Mouse (Mus musculus): ENCODE measurements around the gene 4930430A15Rik. TPM values are rescaled to one million over a fixed set of nuclear protein-coding genes. Genes with fewer than 3 reads are reported as not detected.

The 4930430A15Rik gene
- not detected in 2 replicates for polyA plus RNA-seq (2012)

GRCm38 (mm10) chr2:111229502-111229901, at the start of gene 4930430A15Rik:
Gene 4930430A15Rik (minus strand): TSS chr2:111229602.

GRCm38 (mm10) chr2:111274006-111274405, 44.6 kb upstream of the 4930430A15Rik start, which contains the start of gene Olfr1277:
Gene Olfr1277 (minus strand): TSS chr2:111274106.

GRCm38 (mm10) chr2:111254216-111254615, 24.8 kb upstream of the 4930430A15Rik start, which contains the start of gene Olfr1276:
Gene Olfr1276 (plus strand): TSS chr2:111254516.

GRCm38 (mm10) chr2:111235186-111235585, 5.8 kb upstream of the 4930430A15Rik start, which contains the start of gene Olfr1275:
Gene Olfr1275 (minus strand): TSS chr2:111235286.

GRCm38 (mm10) chr2:111152836-111153235, 76.6 kb downstream of the 4930430A15Rik start, which contains the start of gene Gm15130:
Gene Gm15130 (minus strand): TSS chr2:111152936.

Other genes starting within 250 kb of the 4930430A15Rik start
- not detected in 2 replicates for gene Gm13941, start 123.6 kb downstream of the 4930430A15Rik start, polyA plus RNA-seq (2012)
- not detected in 2 replicates for gene Gm15130, start 76.7 kb downstream of the 4930430A15Rik start, polyA plus RNA-seq (2012)
- gene Olfr1275, start 5.7 kb upstream of the 4930430A15Rik start, polyA plus RNA-seq (2012) = not detected in 2 replicates
- gene Olfr1276, start 24.9 kb upstream of the 4930430A15Rik start, polyA plus RNA-seq (2012) = not detected in 2 replicates
- not detected in 2 replicates for gene Olfr1277, start 44.5 kb upstream of the 4930430A15Rik start, polyA plus RNA-seq (2012)
- not detected in 2 replicates for gene Olfr1278, start 60.5 kb upstream of the 4930430A15Rik start, polyA plus RNA-seq (2012)
- not detected in 2 replicates for gene Olfr1279, start 71.0 kb upstream of the 4930430A15Rik start, polyA plus RNA-seq (2012)
- gene Olfr1280, start 84.4 kb upstream of the 4930430A15Rik start, polyA plus RNA-seq (2012) = not detected in 2 replicates
- gene Olfr1281, start 96.9 kb upstream of the 4930430A15Rik start, polyA plus RNA-seq (2012) = not detected in 2 replicates
- gene Olfr1282, start 106.5 kb upstream of the 4930430A15Rik start, polyA plus RNA-seq (2012) = not detected in 2 replicates
- not detected in 2 replicates for gene Olfr1283, start 137.2 kb upstream of the 4930430A15Rik start, polyA plus RNA-seq (2012)
- not detected in 2 replicates for gene Olfr1284, start 145.9 kb upstream of the 4930430A15Rik start, polyA plus RNA-seq (2012)
- not detected in 2 replicates for gene Olfr1286, start 193.5 kb upstream of the 4930430A15Rik start, polyA plus RNA-seq (2012)
- not detected in 2 replicates for gene Olfr1287, start 219.5 kb upstream of the 4930430A15Rik start, polyA plus RNA-seq (2012)
- not detected in 2 replicates for gene Olfr1288, start 244.5 kb upstream of the 4930430A15Rik start, polyA plus RNA-seq (2012)

Data from megakaryocyte-erythroid progenitor cell, adult 5 weeks (primary cell).